Mouse (Mus musculus): ENCODE data around the gene Carmil3.

DNA sequence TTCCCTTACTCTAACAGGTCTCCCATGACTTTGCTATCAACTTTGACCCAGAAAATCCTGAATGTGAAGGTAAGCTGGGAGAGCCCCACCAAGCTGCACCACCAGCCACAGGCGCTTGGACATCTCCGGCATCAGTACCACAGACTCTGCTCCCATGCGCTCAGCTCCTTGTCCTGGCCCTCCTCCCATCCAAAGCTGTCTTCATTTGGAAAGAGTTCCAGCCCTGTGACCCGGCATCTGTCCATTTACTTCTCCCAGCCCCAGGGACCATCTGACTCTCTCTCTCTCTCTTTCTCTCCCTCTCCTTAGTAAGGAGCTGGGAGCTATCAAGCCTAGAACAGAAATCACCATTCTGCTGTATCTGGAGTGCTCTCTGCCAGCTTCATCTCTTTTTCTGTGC lies 25.4 kb downstream of the Carmil3 start:
- TF ChIP-seq CTCF (IDR thresholded peaks at IDR 0.05; ENCODE audit: low read depth) = no peak
- TF ChIP-seq EP300 (IDR thresholded peaks at IDR 0.05; ENCODE audit: low read depth) = no peak
